Mouse (Mus musculus) bone marrow macrophage, adult 2 months (primary cell): Measurements from ENCODE around the gene Gm572.

ENCODE experiments used
- CTCF ChIP-seq: IDR thresholded peaks from 2 replicates; pipeline ENCODE4 v1.5.1; 2012; ENCODE audit warnings: low read depth, mild to moderate bottlenecking, low read length, moderate library complexity
- POLR2A ChIP-seq: IDR thresholded peaks from 2 replicates; pipeline ENCODE4 v1.6.1; 2012; ENCODE audit warnings: mild to moderate bottlenecking, low read depth, low read length, borderline replicate concordance

DNA sequence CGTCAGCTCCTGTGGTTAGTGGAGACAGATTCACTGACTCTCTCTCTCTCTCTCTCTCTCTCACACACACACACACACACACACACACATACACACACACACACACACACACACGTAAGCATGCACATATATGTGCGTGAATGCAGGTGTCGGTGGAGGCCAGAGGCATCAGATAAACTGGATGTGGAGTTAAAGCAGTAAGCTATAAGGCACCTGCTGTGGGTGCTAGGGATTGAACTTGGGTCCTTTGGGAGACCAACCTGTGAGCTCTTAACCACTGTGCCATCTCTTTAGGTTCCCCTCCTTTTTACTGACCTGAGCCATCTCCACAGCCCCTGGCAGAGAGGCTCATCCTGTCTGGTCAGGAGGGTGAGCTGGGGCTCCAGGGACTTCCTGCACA lies 39.8 kb downstream of the Gm572 start:
- TF ChIP-seq CTCF = no peak
- TF ChIP-seq POLR2A = no peak
